Mouse (Mus musculus): Measurements from ENCODE around the gene Ciita. TPM values are rescaled to one million over a fixed set of nuclear protein-coding genes. Genes with fewer than 3 reads are reported as not detected.

Gene Ciita
- total and polyA plus RNA-seq, 2 experiments from 2014 or later: 0.10 TPM; not detected in 1

GRCm38 (mm10) chr16:10546865-10547264 is 67.0 kb downstream of the Ciita start:
- 0 out of 2 replicates have a peak overlapping the region, but pooled peaks have one; percentile 76 for H3K4me2 ChIP-seq (ENCODE audit: low read depth)
- peaks cover 14% of the 10 kb centered on the region for H3K4me1 ChIP-seq (ENCODE audit: insufficient read depth)
- H3K9me3 ChIP-seq (ENCODE audit: low read length): no peaks in the 10 kb centered on the region
- DNase-seq: no peak
- 0 out of 2 replicates have a peak overlapping the region, but pooled peaks have one; percentile 79 for H3K9ac ChIP-seq
- H3K4me3 ChIP-seq (ENCODE audit: low read depth, low read length): no peak overlapping the region
- 51% methylated on average over 3 of the region's 3 CpGs for WGBS
- no peak for ATAC-seq
- H3K27me3 ChIP-seq (ENCODE audit: insufficient read depth, low read length): no peaks in the 10 kb centered on the region
- no peak for TF ChIP-seq CTCF (IDR thresholded peaks at IDR 0.05; ENCODE audit: low read depth)
- H3K27ac ChIP-seq (ENCODE audit: low read depth, low read length): no peak overlapping the region
- no peaks in the 10 kb centered on the region for H3K36me3 ChIP-seq (ENCODE audit: insufficient read depth)

- DNase-seq (no peak), ATAC-seq (no peak)
- WGBS: 64% methylated on average over 3 of the region's 3 CpGs
- Histone ChIP-seq H3K4me3 (ENCODE audit: low read depth, low read length) (no peak overlapping the region), H3K27ac (ENCODE audit: low read depth, low read length) (no peak overlapping the region), H3K9ac (no peak overlapping the region), H3K4me2 (ENCODE audit: low read depth) (no peak overlapping the region), H3K36me3 (ENCODE audit: insufficient read depth) (no peaks in the 10 kb centered on the region), H3K27me3 (ENCODE audit: insufficient read depth, low read length) (no peaks in the 10 kb centered on the region), H3K4me1 (ENCODE audit: insufficient read depth) (peaks cover 11% of the 10 kb centered on the region), H3K9me3 (ENCODE audit: low read length) (no peaks in the 10 kb centered on the region)
- no peak for TF ChIP-seq CTCF (IDR thresholded peaks at IDR 0.05; ENCODE audit: low read depth)
These were observed 69.1 kb downstream of the Ciita start for GRCm38 (mm10) chr16:10548938-10549337.

- no peak for TF ChIP-seq CTCF (IDR thresholded peaks at IDR 0.05; ENCODE audit: low read depth)
- no peak for DNase-seq
- 63% methylated on average over 2 of the region's 2 CpGs for WGBS
These were observed 69.7 kb downstream of the Ciita start for GRCm38 (mm10) chr16:10549600-10549999.

GRCm38 (mm10) chr16:10551592-10551991 is 71.7 kb downstream of the Ciita start:
- no peaks in the 10 kb centered on the region for H3K27me3 ChIP-seq (ENCODE audit: insufficient read depth, low read length)
- H3K4me3 ChIP-seq (ENCODE audit: low read depth, low read length): no peak overlapping the region
- DNase-seq (no peak), ATAC-seq (no peak)
- peaks cover 3% of the 10 kb centered on the region for H3K4me1 ChIP-seq (ENCODE audit: insufficient read depth)
- H3K27ac ChIP-seq (ENCODE audit: low read depth, low read length): no peak overlapping the region
- H3K36me3 ChIP-seq (ENCODE audit: insufficient read depth): no peaks in the 10 kb centered on the region
- no peaks in the 10 kb centered on the region for H3K9me3 ChIP-seq (ENCODE audit: low read length)
- 82% methylated on average over 4 of the region's 4 CpGs for WGBS
- no peak overlapping the region for H3K4me2 ChIP-seq (ENCODE audit: low read depth)
- no peak for TF ChIP-seq CTCF (IDR thresholded peaks at IDR 0.05; ENCODE audit: low read depth)
- no peak overlapping the region for H3K9ac ChIP-seq

More at GRCm38 (mm10) chr16:10549600-10549999, 69.7 kb downstream of the Ciita start:
- no peak overlapping the region for H3K9ac ChIP-seq
- H3K4me3 ChIP-seq (ENCODE audit: low read depth, low read length): no peak overlapping the region
- H3K27ac ChIP-seq (ENCODE audit: low read depth, low read length): no peak overlapping the region
- H3K27me3 ChIP-seq (ENCODE audit: insufficient read depth, low read length): no peaks in the 10 kb centered on the region
- H3K36me3 ChIP-seq (ENCODE audit: insufficient read depth): no peaks in the 10 kb centered on the region
- H3K9me3 ChIP-seq (ENCODE audit: low read length): no peaks in the 10 kb centered on the region
- no peak overlapping the region for H3K4me2 ChIP-seq (ENCODE audit: low read depth)
- H3K4me1 ChIP-seq (ENCODE audit: insufficient read depth): peaks cover 11% of the 10 kb centered on the region
- no peak for ATAC-seq

DNA sequence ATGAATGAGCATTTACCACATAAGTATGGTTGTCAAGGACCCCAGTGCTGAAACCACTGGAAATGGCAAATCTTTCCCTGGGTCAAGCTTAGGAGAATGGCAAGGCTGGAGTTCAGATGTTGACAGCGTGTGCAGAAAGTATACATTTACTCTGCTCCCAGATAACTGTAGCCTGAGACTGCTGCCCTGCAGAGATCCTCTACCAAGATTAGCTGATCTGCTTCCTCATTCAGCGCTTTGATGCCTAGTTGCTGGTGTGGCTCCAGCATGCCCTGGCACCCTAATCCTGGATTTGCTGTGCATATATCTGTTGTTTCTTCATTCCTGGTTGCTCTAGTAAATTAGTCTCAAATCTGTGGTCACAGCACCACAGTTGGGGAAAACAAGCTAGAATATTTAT is 74.0 kb downstream of the Ciita start:
- H3K4me2 ChIP-seq (ENCODE audit: low read depth): no peak overlapping the region
- no peak for ATAC-seq
- H3K9me3 ChIP-seq (ENCODE audit: low read length): no peaks in the 10 kb centered on the region
- no peaks in the 10 kb centered on the region for H3K4me1 ChIP-seq (ENCODE audit: insufficient read depth)
- 91% methylated on average over 2 of the region's 2 CpGs for WGBS
- no peak for DNase-seq
- H3K4me3 ChIP-seq (ENCODE audit: low read depth, low read length): no peak overlapping the region
- no peaks in the 10 kb centered on the region for H3K36me3 ChIP-seq (ENCODE audit: insufficient read depth)
- TF ChIP-seq CTCF (IDR thresholded peaks at IDR 0.05; ENCODE audit: low read depth): no peak
- H3K27ac ChIP-seq (ENCODE audit: low read depth, low read length): no peak overlapping the region
- H3K27me3 ChIP-seq (ENCODE audit: insufficient read depth, low read length): no peaks in the 10 kb centered on the region
- H3K9ac ChIP-seq: no peak overlapping the region

DNA sequence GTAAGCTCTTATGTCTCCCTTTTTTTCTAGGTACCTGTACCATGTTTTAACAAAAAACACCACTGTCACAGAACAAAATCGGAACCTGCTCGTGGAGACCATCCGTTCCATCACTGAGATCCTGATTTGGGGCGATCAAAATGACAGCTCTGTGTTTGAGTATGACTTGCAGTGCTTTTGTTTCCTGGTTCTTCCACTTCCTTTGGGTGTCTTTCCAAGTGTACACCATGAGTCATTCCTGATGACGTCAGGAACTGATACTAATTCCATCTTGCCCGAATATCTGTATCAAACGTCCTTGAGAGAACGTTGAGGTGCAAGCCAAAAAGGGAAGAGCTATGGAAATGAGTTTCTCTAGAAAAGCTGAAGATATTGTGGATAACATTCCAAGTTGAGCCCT is 80.1 kb downstream of the Ciita start:
- Histone ChIP-seq H3K36me3 (ENCODE audit: insufficient read depth) (peaks cover 19% of the 10 kb centered on the region), H3K27me3 (ENCODE audit: insufficient read depth, low read length) (no peaks in the 10 kb centered on the region), H3K4me2 (ENCODE audit: low read depth) (no peak overlapping the region), H3K4me3 (ENCODE audit: low read depth, low read length) (no peak overlapping the region), H3K9ac (no peak overlapping the region), H3K9me3 (ENCODE audit: low read length) (no peaks in the 10 kb centered on the region), H3K4me1 (ENCODE audit: insufficient read depth) (no peaks in the 10 kb centered on the region), H3K27ac (ENCODE audit: low read depth, low read length) (no peak overlapping the region)
- WGBS: 92% methylated on average over 8 of the region's 8 CpGs
- ATAC-seq: no peak
- no peak for DNase-seq
- no peak for TF ChIP-seq CTCF (IDR thresholded peaks at IDR 0.05; ENCODE audit: low read depth)

GRCm38 (mm10) chr16:10565278-10565885 is 85.5 kb downstream of the Ciita start:
- 37% methylated on average over 4 of the region's 4 CpGs for WGBS
- ATAC-seq: peak; percentile 79

More at GRCm38 (mm10) chr16:10565278-10565885, 85.5 kb downstream of the Ciita start:
- Histone ChIP-seq H3K4me2 (ENCODE audit: low read depth) (no peak overlapping the region), H3K9me3 (ENCODE audit: low read length) (no peaks in the 10 kb centered on the region), H3K9ac (no peak overlapping the region), H3K27ac (ENCODE audit: low read depth, low read length) (no peak overlapping the region), H3K36me3 (ENCODE audit: insufficient read depth) (peaks cover 44% of the 10 kb centered on the region), H3K27me3 (ENCODE audit: insufficient read depth, low read length) (no peaks in the 10 kb centered on the region), H3K4me1 (ENCODE audit: insufficient read depth) (no peaks in the 10 kb centered on the region), H3K4me3 (ENCODE audit: low read depth, low read length) (no peak overlapping the region)
- peak; percentile 92 for TF ChIP-seq CTCF (IDR thresholded peaks at IDR 0.05; ENCODE audit: low read depth)
- peak; percentile 71 for DNase-seq
